Mouse (Mus musculus) lung, postnatal 0 days (tissue): ENCODE data around the gene Kcnd3.

Source experiments
- CTCF ChIP-seq: IDR thresholded peaks from 2 replicates; pipeline ENCODE4 v1.5.1; 2016; ENCODE audit warnings: antibody characterized with exemption, mild to moderate bottlenecking
- EP300 ChIP-seq: IDR thresholded peaks from 2 replicates; pipeline ENCODE4 v1.6.1; 2016; ENCODE audit warnings: antibody characterized with exemption, mild to moderate bottlenecking, control low read depth

- TF ChIP-seq CTCF (no peak), EP300 (no peak)
Measured at GRCm38 (mm10) chr3:105406036-105406435, 46.1 kb upstream of the Kcnd3 start.
